Mouse (Mus musculus) myocyte (in vitro differentiated cells): Measurements from ENCODE around the gene Cyp27b1. TPM values are rescaled to one million over a fixed set of nuclear protein-coding genes. Genes with fewer than 3 reads are reported as not detected.
A peak's percentile ranks its signal among the peaks of the same experiment; 100 is the strongest.

Experiments used
- H3K27me3 ChIP-seq: one replicate; pipeline ENCODE4 v1.6.1; 2011; ENCODE audit not compliant: control insufficient read depth, insufficient read depth, insufficient read length
- H3K36me3 ChIP-seq: one replicate; pipeline ENCODE4 v1.6.1; 2011; ENCODE audit not compliant: control insufficient read depth, insufficient read depth
- H3K4me2 ChIP-seq: one replicate; pipeline ENCODE4 v1.6.1; 2011; ENCODE audit warnings: low read depth, control low read depth
- H3K4me3 ChIP-seq: one replicate; pipeline ENCODE4 v1.5.1; 2011; ENCODE audit warnings: mild to moderate bottlenecking, control low read depth, moderate library complexity
- H3K79me2 ChIP-seq: one replicate; pipeline ENCODE4 v1.6.1; 2011; ENCODE audit not compliant: control insufficient read depth, insufficient read depth
- H3ac ChIP-seq: one replicate; pipeline ENCODE4 v1.6.1; 2011; ENCODE audit not compliant: control insufficient read depth, insufficient read length
- CEBPB ChIP-seq: IDR thresholded peaks from 2 replicates; pipeline ENCODE4 v1.6.1; 2011; ENCODE audit warnings: mild to moderate bottlenecking, moderate library complexity; ENCODE audit not compliant: poor library complexity, insufficient read depth, severe bottlenecking
- E2F4 ChIP-seq: IDR thresholded peaks from one replicate; pipeline ENCODE4 v1.6.1; 2011; ENCODE audit warnings: mild to moderate bottlenecking, control low read depth, moderate library complexity; ENCODE audit not compliant: insufficient read depth
- MAX ChIP-seq: IDR thresholded peaks from one replicate; pipeline ENCODE4 v1.6.1; 2011; ENCODE audit warnings: low read depth, mild to moderate bottlenecking, control low read depth
- MYOD1 ChIP-seq, 3 experiments: IDR thresholded peaks; one replicate each; pipeline ENCODE4 v1.6.1; 2011; ENCODE audit warnings: control low read depth in 2 of 3, low read depth in 2 of 3, mild to moderate bottlenecking in 2 of 3, moderate library complexity in 1 of 3; ENCODE audit not compliant: insufficient read length in 2 of 3, control insufficient read depth in 1 of 3
- MYOG ChIP-seq, 3 experiments: IDR thresholded peaks; one replicate each; pipeline ENCODE4 v1.6.1; 2011; ENCODE audit warnings: control low read depth in 2 of 3, low read depth in 2 of 3, mild to moderate bottlenecking in 2 of 3; ENCODE audit not compliant: insufficient read length in 2 of 3, control insufficient read depth in 1 of 3, insufficient read depth in 1 of 3
- POLR2A ChIP-seq: IDR thresholded peaks from one replicate; pipeline ENCODE4 v1.6.1; 2011; ENCODE audit warnings: low read depth, mild to moderate bottlenecking, control low read depth, moderate library complexity; ENCODE audit not compliant: insufficient read length
- POLR2AphosphoS2 ChIP-seq: IDR thresholded peaks from one replicate; pipeline ENCODE4 v1.6.1; 2011; ENCODE audit warnings: low read depth, control low read depth; ENCODE audit not compliant: insufficient read length
- REST ChIP-seq: IDR thresholded peaks from one replicate; pipeline ENCODE4 v1.6.1; 2011; ENCODE audit warnings: mild to moderate bottlenecking, control low read depth, moderate library complexity; ENCODE audit not compliant: insufficient read depth, insufficient read length
- SRF ChIP-seq: IDR thresholded peaks from one replicate; pipeline ENCODE4 v1.6.1; 2011; ENCODE audit warnings: low read depth; ENCODE audit not compliant: control insufficient read depth, insufficient read length
- TCF12 ChIP-seq: IDR thresholded peaks from one replicate; pipeline ENCODE4 v1.6.1; 2011; ENCODE audit warnings: mild to moderate bottlenecking, control low read depth; ENCODE audit not compliant: poor library complexity, insufficient read depth, severe bottlenecking
- TCF3 ChIP-seq: IDR thresholded peaks from one replicate; pipeline ENCODE4 v1.6.1; 2011; ENCODE audit warnings: low read depth, control low read depth; ENCODE audit not compliant: insufficient read length
- USF1 ChIP-seq: IDR thresholded peaks from one replicate; pipeline ENCODE4 v1.6.1; 2011; ENCODE audit warnings: low read depth, mild to moderate bottlenecking, control low read depth, moderate library complexity
- polyA plus RNA-seq: library from polyadenylated mRNA; unstranded; fragments of >200 nt; fragmentation: generic; extraction: Trizol; gene quantifications from one replicate; pipeline ENCODE4 v1.2.1, GENCODE M21; 2012; ENCODE audit warnings: missing spikeins

Gene Cyp27b1
- polyA plus RNA-seq = 0.56 TPM

- no peak within 1 kb of the TSS for H3K4me3 ChIP-seq
These were observed at the start of gene Cyp27b1 for GRCm38 (mm10) chr10:127047954-127048353. Gene Cyp27b1 (plus strand): TSS chr10:127048250.

GRCm38 (mm10) chr10:127000529-127000928, 47.5 kb upstream of the Cyp27b1 start, which contains the start of gene Avil:
Gene Avil (plus strand): TSS chr10:127000709.
- TF ChIP-seq MYOD1 (IDR thresholded peaks at IDR 0.05; ENCODE audit: control insufficient read depth in 1 of 3, insufficient read length in 2 of 3, low read depth in 2 of 3) (no peak), MYOG (IDR thresholded peaks at IDR 0.05; ENCODE audit: control insufficient read depth in 1 of 3, insufficient read depth in 1 of 3, insufficient read length in 2 of 3, low read depth in 2 of 3) (no peak), REST (no peak), POLR2A (peak; percentile 68), CEBPB (peak; percentile 79; the same call in 1 of the 2 replicates), TCF12 (no peak), TCF3 (no peak), USF1 (no peak), POLR2AphosphoS2 (peak; percentile 94), E2F4 (no peak), MAX (no peak), SRF (no peak)
- no peaks in the 10 kb centered on the region for H3K27me3 ChIP-seq

More at GRCm38 (mm10) chr10:127047954-127048353, at the start of gene Cyp27b1:
- H3K79me2 ChIP-seq = no peaks in the 10 kb centered on the region
- H3ac ChIP-seq = no peak within 1 kb of the TSS
- H3K27me3 ChIP-seq = peaks cover 9% of the 10 kb centered on the region
- TF ChIP-seq REST (no peak), USF1 (no peak), TCF3 (no peak)
- H3K36me3 ChIP-seq = no peaks in the 10 kb centered on the region
- H3K4me2 ChIP-seq = peak within 1 kb of the TSS; percentile 15

GRCm38 (mm10) chr10:127001297-127001696, 46.8 kb upstream of the Cyp27b1 start:
- H3K4me3 ChIP-seq = peak overlapping the region; percentile 38
- peaks cover 8% of the 10 kb centered on the region for H3K36me3 ChIP-seq
- H3K79me2 ChIP-seq = no peaks in the 10 kb centered on the region
- no peaks in the 10 kb centered on the region for H3K27me3 ChIP-seq
- TF ChIP-seq POLR2AphosphoS2 (no peak), E2F4 (no peak), MYOD1 (IDR thresholded peaks at IDR 0.05; ENCODE audit: control insufficient read depth in 1 of 3, insufficient read length in 2 of 3, low read depth in 2 of 3) (no peak), CEBPB (no peak), POLR2A (no peak), REST (no peak), USF1 (no peak)
- no peak overlapping the region for H3ac ChIP-seq
- H3K4me2 ChIP-seq = peak overlapping the region; percentile 47

More at GRCm38 (mm10) chr10:127000529-127000928, 47.5 kb upstream of the Cyp27b1 start, which contains the start of gene Avil:
- H3K4me3 ChIP-seq = peak within 1 kb of the TSS; percentile 38
- H3K79me2 ChIP-seq = no peaks in the 10 kb centered on the region
- peak within 1 kb of the TSS; percentile 47 for H3K4me2 ChIP-seq
- peaks cover 8% of the 10 kb centered on the region for H3K36me3 ChIP-seq
- H3ac ChIP-seq = no peak within 1 kb of the TSS

GRCm38 (mm10) chr10:127002056-127002455, 46.0 kb upstream of the Cyp27b1 start:
- Histone ChIP-seq H3K27me3 (no peaks in the 10 kb centered on the region), H3ac (no peak overlapping the region), H3K79me2 (no peaks in the 10 kb centered on the region), H3K4me3 (peak overlapping the region; percentile 38), H3K4me2 (peak overlapping the region; percentile 47), H3K36me3 (peaks cover 8% of the 10 kb centered on the region)
- no peak for TF ChIP-seq TCF3
- peak in 2 of 3 experiments; percentile 10 to 14 for TF ChIP-seq MYOD1 (IDR thresholded peaks at IDR 0.05; ENCODE audit: control insufficient read depth in 1 of 3, insufficient read length in 2 of 3, low read depth in 2 of 3)
- TF ChIP-seq USF1 = no peak
- no peak for TF ChIP-seq CEBPB
- TF ChIP-seq TCF12 = no peak
- no peak for TF ChIP-seq SRF
- no peak for TF ChIP-seq MAX
- TF ChIP-seq POLR2A = peak; percentile 8
- TF ChIP-seq E2F4 = no peak
- no peak for TF ChIP-seq REST
- no peak for TF ChIP-seq MYOG (IDR thresholded peaks at IDR 0.05; ENCODE audit: control insufficient read depth in 1 of 3, insufficient read depth in 1 of 3, insufficient read length in 2 of 3, low read depth in 2 of 3)
- no peak for TF ChIP-seq POLR2AphosphoS2

- H3ac ChIP-seq = no peak overlapping the region
- H3K27me3 ChIP-seq = no peaks in the 10 kb centered on the region
- TF ChIP-seq USF1 = no peak
- no peak for TF ChIP-seq POLR2A
- TF ChIP-seq TCF12 = no peak
- no peak for TF ChIP-seq E2F4
- TF ChIP-seq POLR2AphosphoS2 = peak; percentile 16
- TF ChIP-seq TCF3 = no peak
- no peak for TF ChIP-seq MYOG (IDR thresholded peaks at IDR 0.05; ENCODE audit: control insufficient read depth in 1 of 3, insufficient read depth in 1 of 3, insufficient read length in 2 of 3, low read depth in 2 of 3)
- H3K4me2 ChIP-seq = peak overlapping the region; percentile 47
- H3K79me2 ChIP-seq = no peaks in the 10 kb centered on the region
- H3K4me3 ChIP-seq = no peak overlapping the region
- peaks cover 8% of the 10 kb centered on the region for H3K36me3 ChIP-seq
These were observed 45.3 kb upstream of the Cyp27b1 start for GRCm38 (mm10) chr10:127002765-127003164.
